Mouse (Mus musculus) heart, embryonic 11.5 days (tissue): Measurements from ENCODE around the gene Slc9c1. TPM values are rescaled to one million over a fixed set of nuclear protein-coding genes. Genes with fewer than 3 reads are reported as not detected.
A peak's percentile ranks its signal among the peaks of the same experiment; 100 is the strongest.

Experiments used
- ATAC-seq: fragments of 200-750 bp; cut with Nextera tagmentation; replicated peaks from 2 replicates; pipeline ENCODE4 v1.8.0; 2017; ENCODE audit warnings: moderate library complexity; ENCODE audit not compliant: insufficient number of reproducible peaks, low FRiP score, low TSS enrichment
- H3K27ac ChIP-seq: fragments of 300-500 bp; sonication (generic); 2 replicates; pipeline ENCODE4 v1.5.1; 2014; ENCODE audit warnings: mild to moderate bottlenecking, low read depth, low read length
- H3K27me3 ChIP-seq: fragments of 300-500 bp; sonication (generic); 2 replicates; pipeline ENCODE4 v1.6.1; 2014; ENCODE audit warnings: mild to moderate bottlenecking, low read length, mixed read lengths; ENCODE audit not compliant: control insufficient read depth, insufficient read depth
- H3K36me3 ChIP-seq: fragments of 300-500 bp; sonication (generic); 2 replicates; pipeline ENCODE4 v1.6.1; 2014; ENCODE audit warnings: mild to moderate bottlenecking, low read length, moderate library complexity, mixed read lengths; ENCODE audit not compliant: control insufficient read depth, insufficient read depth
- H3K4me1 ChIP-seq: fragments of 300-500 bp; sonication (generic); 2 replicates; pipeline ENCODE4 v1.6.1; 2014; ENCODE audit warnings: low read length; ENCODE audit not compliant: control insufficient read depth, insufficient read depth
- H3K4me2 ChIP-seq: fragments of 300-500 bp; sonication (generic); 2 replicates; pipeline ENCODE4 v1.6.1; 2014; ENCODE audit warnings: mild to moderate bottlenecking, moderate library complexity
- H3K4me3 ChIP-seq: fragments of 300-500 bp; sonication (generic); 2 replicates; pipeline ENCODE4 v1.5.1; 2014; ENCODE audit warnings: low read depth, low read length
- H3K9ac ChIP-seq: fragments of 300-500 bp; sonication (generic); 2 replicates; pipeline ENCODE4 v1.6.1; 2014; ENCODE audit warnings: mild to moderate bottlenecking, low read depth, low read length, moderate library complexity
- H3K9me3 ChIP-seq: fragments of 300-500 bp; sonication (generic); replicated peaks from 2 replicates; pipeline ENCODE4 v1.6.1; 2016; ENCODE audit warnings: low read length; ENCODE audit not compliant: control insufficient read depth
- WGBS: fragments of 180-500 bp; shearing (Covaris S2); extraction: QIAGEN DNeasy Blood & Tissue Kit; methylation state at CpG from one replicate; pipeline ENCODE4 v1.1.7; 2014; ENCODE audit not compliant: insufficient replicate concordance; 5-methylcytosine and 5-hydroxymethylcytosine counted together
- polyA plus RNA-seq: library from polyadenylated mRNA; unstranded; fragments of >200 nt; fragmentation: Nextera tagmentation; extraction: Ambion mirVana; gene quantifications from 2 replicates; pipeline ENCODE4 v1.2.1, GENCODE M21; 2014

Slc9c1 gene
- polyA plus RNA-seq, 1 experiment from 2014 or later = not detected

DNA sequence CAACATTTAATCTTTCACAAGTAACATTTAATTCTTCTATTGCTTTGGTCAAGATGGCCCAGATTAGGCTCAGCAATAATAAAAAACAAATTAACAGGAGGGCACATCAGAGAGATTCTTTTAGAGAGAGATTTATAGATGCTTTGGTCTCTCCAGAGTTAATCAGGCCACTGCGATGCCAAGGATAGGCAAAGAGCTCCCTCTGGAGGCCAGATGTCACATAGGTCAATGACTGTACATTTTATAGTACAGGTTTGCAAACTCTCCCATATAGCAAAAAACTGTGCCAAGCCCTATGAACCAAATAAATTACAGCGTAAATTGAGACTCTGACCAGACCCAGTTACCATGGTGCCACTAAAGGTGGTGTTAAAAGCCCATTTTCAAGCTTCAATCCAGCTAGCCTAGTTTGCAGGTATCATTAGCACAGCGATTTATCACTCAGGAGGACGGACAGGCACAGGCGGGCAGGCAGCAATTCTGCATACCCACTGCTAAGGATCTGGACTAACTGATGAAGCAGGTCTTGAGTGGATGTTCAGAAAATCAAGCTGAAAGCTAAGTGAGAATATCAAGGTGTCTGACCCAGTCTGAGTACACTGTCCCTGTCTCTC is 95.3 kb downstream of the Slc9c1 start:
- H3K4me2 ChIP-seq = no peak overlapping the region
- H3K4me3 ChIP-seq = no peak overlapping the region
- H3K27ac ChIP-seq = no peak overlapping the region
- WGBS = 54% methylated on average over 5 of the region's 5 CpGs
- ATAC-seq = 0 out of 2 replicates have a peak, but pooled peaks have one; percentile 55
- H3K9ac ChIP-seq = no peak overlapping the region
- H3K36me3 ChIP-seq = no peaks in the 10 kb centered on the region
- no peaks in the 10 kb centered on the region for H3K27me3 ChIP-seq
- no peaks in the 10 kb centered on the region for H3K9me3 ChIP-seq
- no peaks in the 10 kb centered on the region; the same call in 1 of the 2 replicates for H3K4me1 ChIP-seq

DNA sequence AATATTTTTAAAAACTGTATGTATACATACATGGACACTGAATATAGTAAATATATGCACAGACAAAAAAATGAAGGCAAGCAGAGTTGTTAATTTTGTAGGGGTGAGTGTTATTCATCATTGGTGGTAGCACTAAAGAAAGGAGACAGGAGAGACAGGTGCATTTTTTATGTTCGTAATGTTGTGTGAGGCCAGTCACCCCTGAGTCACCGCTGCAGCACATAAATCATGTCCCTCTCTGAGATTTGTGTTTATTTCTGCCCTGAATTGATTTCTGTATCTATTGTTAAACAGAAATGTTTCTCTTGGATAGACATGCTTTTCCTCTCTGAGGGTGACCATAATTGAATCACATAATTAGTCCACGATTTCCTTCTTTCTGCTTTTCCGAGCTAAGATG is 97.3 kb downstream of the Slc9c1 start:
- Histone ChIP-seq H3K9me3 (no peaks in the 10 kb centered on the region), H3K27ac (no peak overlapping the region), H3K4me3 (no peak overlapping the region), H3K4me2 (no peak overlapping the region), H3K4me1 (no peaks in the 10 kb centered on the region), H3K27me3 (no peaks in the 10 kb centered on the region), H3K36me3 (no peaks in the 10 kb centered on the region), H3K9ac (no peak overlapping the region)
- 76% methylated on average over 4 of the region's 4 CpGs for WGBS
- no peak for ATAC-seq

DNA sequence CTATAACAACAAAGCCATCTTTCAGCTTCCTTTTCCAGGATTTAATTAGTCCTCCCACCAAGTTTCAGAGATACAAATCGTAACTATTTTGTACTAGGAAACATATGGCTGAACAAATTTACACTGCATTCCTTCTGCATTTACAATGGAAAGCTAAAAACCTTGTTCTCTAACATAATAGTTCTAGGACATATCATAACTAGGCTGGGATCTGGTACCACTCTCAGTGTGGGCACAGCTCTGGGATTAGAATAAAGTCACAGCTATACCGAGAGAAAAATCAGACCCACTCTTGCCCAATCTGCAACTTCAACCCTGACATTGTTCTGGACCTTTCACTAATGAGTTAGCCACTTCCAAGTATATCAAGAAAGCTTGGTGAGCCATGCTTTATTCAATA is 100.7 kb downstream of the Slc9c1 start:
- ATAC-seq = no peak
- Histone ChIP-seq H3K9me3 (no peaks in the 10 kb centered on the region), H3K36me3 (no peaks in the 10 kb centered on the region), H3K9ac (no peak overlapping the region), H3K4me2 (no peak overlapping the region), H3K4me3 (no peak overlapping the region), H3K27me3 (no peaks in the 10 kb centered on the region), H3K27ac (no peak overlapping the region), H3K4me1 (no peaks in the 10 kb centered on the region)
- WGBS = 77% methylated on average over 2 of the region's 2 CpGs

DNA sequence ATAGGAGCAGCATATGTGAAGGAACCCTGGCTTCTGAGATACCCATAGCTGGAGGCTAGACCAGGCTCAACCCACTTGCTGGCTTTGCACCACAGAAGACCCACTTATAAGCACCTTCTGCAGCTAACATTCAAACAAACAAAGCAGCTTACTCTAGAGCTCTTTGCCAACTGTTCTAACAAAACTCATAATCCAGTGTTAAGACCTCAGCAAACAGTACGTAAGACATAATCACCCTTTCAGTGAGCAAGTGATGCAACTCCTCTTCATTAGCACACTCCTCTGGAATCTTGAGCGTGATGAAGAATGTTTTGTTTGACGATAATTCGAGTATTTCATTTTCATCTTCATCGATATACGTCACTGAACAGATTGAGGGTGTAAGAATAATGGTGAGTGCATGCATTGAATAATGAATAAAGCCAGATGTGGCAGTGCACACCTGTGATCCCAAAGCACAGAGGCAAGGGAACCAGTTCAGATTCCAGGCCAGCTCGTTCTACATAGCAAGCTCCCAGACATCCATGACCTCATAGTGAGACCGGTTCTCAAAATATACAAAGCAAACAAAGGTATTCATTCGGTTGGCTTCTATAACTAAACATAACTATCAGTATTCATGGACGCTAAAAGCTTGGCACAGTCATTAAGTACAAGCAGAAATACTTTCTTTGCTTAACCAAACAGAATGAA is 105.1 kb downstream of the Slc9c1 start:
- H3K27ac ChIP-seq = no peak overlapping the region

DNA sequence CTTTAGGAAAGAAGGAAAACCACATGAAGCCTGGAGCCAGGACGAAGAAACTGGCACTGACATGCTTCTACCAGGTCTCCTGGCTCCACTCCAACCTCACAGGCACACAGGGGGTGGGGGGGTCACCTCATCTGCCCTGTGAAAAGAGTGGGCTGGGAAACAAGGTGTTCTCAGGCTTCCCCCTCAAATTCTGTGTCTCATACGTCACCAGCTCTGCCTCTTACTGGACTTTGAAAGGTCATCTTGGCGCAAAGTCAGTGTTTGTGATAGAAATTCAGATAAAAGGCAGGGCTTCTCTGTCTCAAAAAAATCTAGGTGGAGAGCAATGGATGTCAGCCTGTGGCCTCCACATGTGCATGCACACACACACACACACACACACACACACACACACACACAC is 106.2 kb downstream of the Slc9c1 start:
- no peak for ATAC-seq
- H3K27me3 ChIP-seq = no peaks in the 10 kb centered on the region
- no peaks in the 10 kb centered on the region for H3K9me3 ChIP-seq
- no peak overlapping the region for H3K9ac ChIP-seq
- no peak overlapping the region for H3K4me2 ChIP-seq
- H3K4me3 ChIP-seq = no peak overlapping the region
- 0 out of 2 replicates have a peak, but pooled peaks cover 5% of the 10 kb centered on the region for H3K4me1 ChIP-seq
- H3K36me3 ChIP-seq = no peaks in the 10 kb centered on the region
- peak overlapping the region; percentile 60; the same call in 1 of the 2 replicates for H3K27ac ChIP-seq
- WGBS = 56% methylated on average over 3 of the region's 3 CpGs

More for the DNA sequence above, 105.1 kb downstream of the Slc9c1 start:
- no peak for ATAC-seq
- no peak overlapping the region for H3K9ac ChIP-seq
- 0 out of 2 replicates have a peak, but pooled peaks cover 5% of the 10 kb centered on the region for H3K4me1 ChIP-seq
- no peaks in the 10 kb centered on the region for H3K36me3 ChIP-seq
- 62% methylated on average over 10 of the region's 10 CpGs for WGBS
- no peaks in the 10 kb centered on the region for H3K9me3 ChIP-seq
- H3K4me3 ChIP-seq = no peak overlapping the region
- no peak overlapping the region for H3K4me2 ChIP-seq
- H3K27me3 ChIP-seq = no peaks in the 10 kb centered on the region

DNA sequence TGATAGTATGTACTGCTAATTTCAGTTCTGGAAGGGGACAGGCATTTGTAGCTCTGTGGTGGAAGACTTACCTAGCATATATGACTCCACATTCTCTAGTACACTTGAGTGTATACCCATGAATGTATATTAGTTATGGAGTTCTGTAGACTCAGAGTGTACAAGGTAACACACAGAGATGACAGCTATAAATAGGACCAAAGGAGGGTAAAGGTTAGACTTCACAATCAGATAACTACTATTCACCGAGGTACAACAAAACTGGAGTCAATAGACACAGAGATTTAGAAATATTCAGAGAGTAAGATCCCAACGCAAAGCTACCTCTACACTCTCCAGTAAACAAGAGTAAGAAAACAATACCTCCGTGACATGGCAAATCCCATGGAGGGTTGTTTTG is 108.8 kb downstream of the Slc9c1 start:
- WGBS = 70% methylated on average over 3 of the region's 3 CpGs
- ATAC-seq = no peak

DNA sequence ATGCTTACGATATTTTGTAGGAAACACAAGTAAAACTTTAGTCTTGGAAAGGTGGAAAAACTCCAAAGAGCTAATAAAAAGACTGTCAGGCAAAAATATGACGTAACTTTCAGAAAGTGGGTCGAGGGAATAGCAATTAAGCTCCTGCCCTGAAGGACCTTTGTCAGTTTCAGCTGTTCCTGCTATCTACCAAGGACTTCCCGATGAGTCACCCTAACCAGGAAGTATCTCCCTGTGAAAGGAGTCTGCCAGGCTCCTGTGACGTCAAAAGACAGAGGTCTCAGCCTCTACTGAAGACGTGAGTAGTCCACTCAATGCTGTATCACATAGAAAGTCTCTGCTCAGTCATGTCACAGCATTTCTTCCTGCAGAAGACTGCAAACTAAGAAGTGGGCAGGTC is 109.3 kb downstream of the Slc9c1 start:
- no peaks in the 10 kb centered on the region for H3K9me3 ChIP-seq
- no peaks in the 10 kb centered on the region for H3K36me3 ChIP-seq
- ATAC-seq = no peak
- no peak overlapping the region for H3K4me3 ChIP-seq
- 46% methylated on average over 6 of the region's 6 CpGs for WGBS
- H3K27me3 ChIP-seq = no peaks in the 10 kb centered on the region
- no peak overlapping the region for H3K4me2 ChIP-seq
- H3K4me1 ChIP-seq = 0 out of 2 replicates have a peak, but pooled peaks cover 5% of the 10 kb centered on the region
- no peak overlapping the region for H3K9ac ChIP-seq
- no peak overlapping the region for H3K27ac ChIP-seq

More for the DNA sequence above, 108.8 kb downstream of the Slc9c1 start:
- Histone ChIP-seq H3K4me1 (0 out of 2 replicates have a peak, but pooled peaks cover 5% of the 10 kb centered on the region), H3K27ac (no peak overlapping the region), H3K9me3 (no peaks in the 10 kb centered on the region), H3K9ac (no peak overlapping the region), H3K27me3 (no peaks in the 10 kb centered on the region), H3K4me3 (no peak overlapping the region), H3K4me2 (no peak overlapping the region), H3K36me3 (no peaks in the 10 kb centered on the region)

DNA sequence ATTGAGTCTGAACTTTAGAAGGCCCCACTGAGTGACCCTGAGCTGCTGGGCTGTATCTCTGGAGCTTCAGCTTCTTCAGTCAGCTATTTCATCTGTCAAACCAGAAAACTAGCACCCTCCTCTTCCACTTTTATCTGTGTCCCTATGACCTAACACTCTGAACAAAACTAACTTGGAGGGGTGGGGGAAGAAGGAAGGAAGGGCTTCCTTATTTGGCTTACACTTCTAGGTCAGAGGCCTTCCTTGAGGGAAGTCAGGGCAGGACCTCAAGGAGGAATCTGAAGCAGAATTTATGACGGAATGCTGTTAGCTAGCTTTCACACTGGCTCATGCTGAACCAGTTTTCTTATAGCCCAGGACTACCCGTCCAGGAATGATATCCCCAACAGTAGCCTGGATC is 116.4 kb downstream of the Slc9c1 start:
- Histone ChIP-seq H3K4me3 (no peak overlapping the region), H3K9ac (no peak overlapping the region), H3K27me3 (0 out of 2 replicates have a peak, but pooled peaks cover 6% of the 10 kb centered on the region), H3K9me3 (no peaks in the 10 kb centered on the region), H3K4me1 (peaks cover 11% of the 10 kb centered on the region; the same call in 1 of the 2 replicates), H3K27ac (no peak overlapping the region), H3K4me2 (no peak overlapping the region), H3K36me3 (no peaks in the 10 kb centered on the region)
- no peak for ATAC-seq
- 59% methylated on average over 2 of the region's 2 CpGs for WGBS
